Mouse (Mus musculus) ES-E14 (cell line): ENCODE measurements around the gene Itsn2.

Source experiments
- CHD2 ChIP-seq: IDR thresholded peaks from 2 replicates; pipeline ENCODE4 v1.6.1; 2014; ENCODE audit warnings: mild to moderate bottlenecking, low read depth, low read length, inconsistent platforms
- HCFC1 ChIP-seq: IDR thresholded peaks from 2 replicates; pipeline ENCODE4 v1.6.1; 2012; ENCODE audit warnings: low read length, inconsistent platforms, borderline replicate concordance; ENCODE audit not compliant: insufficient read depth
- MAFK ChIP-seq: IDR thresholded peaks from 2 replicates; pipeline ENCODE4 v1.6.1; 2014; ENCODE audit warnings: mild to moderate bottlenecking, low read depth, low read length, inconsistent platforms; ENCODE audit not compliant: insufficient read depth
- ZC3H11A ChIP-seq: IDR thresholded peaks from 2 replicates; pipeline ENCODE4 v1.6.1; 2012; ENCODE audit warnings: low read depth, mild to moderate bottlenecking, inconsistent platforms, low read length, borderline replicate concordance
- ZNF384 ChIP-seq: IDR thresholded peaks from 2 replicates; pipeline ENCODE4 v1.6.1; 2012; ENCODE audit warnings: low read depth, low read length, inconsistent platforms

DNA sequence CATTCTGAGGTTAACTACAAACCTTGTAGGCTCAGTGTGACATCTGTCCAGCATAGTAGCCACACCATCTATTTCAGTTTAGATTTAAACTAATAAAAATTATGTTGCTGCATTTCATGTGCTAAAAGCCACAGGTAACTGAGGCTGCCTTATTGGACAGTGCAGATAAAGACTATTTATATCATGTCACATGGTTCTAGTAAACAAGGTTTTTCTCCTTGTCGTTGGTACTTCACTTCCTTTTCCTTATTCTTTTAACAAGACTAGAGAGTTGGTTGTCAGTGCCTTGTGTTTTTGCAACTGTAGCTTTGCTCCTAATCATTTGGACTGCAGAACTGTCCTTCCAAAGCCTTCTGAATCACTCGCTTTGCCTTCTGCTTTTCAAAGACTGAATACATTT, 22.3 kb downstream of the Itsn2 start:
- TF ChIP-seq ZC3H11A (no peak), HCFC1 (no peak), MAFK (no peak), ZNF384 (no peak), CHD2 (no peak)
